Mouse (Mus musculus) lung, embryonic 14.5 days (tissue): ENCODE data around the gene Tmem171. TPM values are rescaled to one million over a fixed set of nuclear protein-coding genes. Genes with fewer than 3 reads are reported as not detected.
A peak's percentile ranks its signal among the peaks of the same experiment; 100 is the strongest.

Experiments used
- ATAC-seq: fragments of 200-750 bp; cut with Nextera tagmentation; 2 replicates; pipeline ENCODE4 v1.8.0; 2017; ENCODE audit warnings: mild to moderate bottlenecking, moderate TSS enrichment, moderate library complexity; ENCODE audit not compliant: insufficient read depth
- DNase-seq: peaks from one replicate; pipeline ENCODE4 v3.0.0-alpha.2; 2015
- H3K27ac ChIP-seq: fragments of 300-500 bp; sonication (generic); 2 replicates; pipeline ENCODE4 v1.5.1; 2014; ENCODE audit warnings: low read depth, mild to moderate bottlenecking, moderate library complexity
- H3K27me3 ChIP-seq: fragments of 300-500 bp; sonication (generic); 2 replicates; pipeline ENCODE4 v1.6.1; 2014; ENCODE audit warnings: low read length, control low read depth; ENCODE audit not compliant: insufficient read depth
- H3K36me3 ChIP-seq: fragments of 300-500 bp; sonication (generic); 2 replicates; pipeline ENCODE4 v1.6.1; 2014; ENCODE audit warnings: control low read depth; ENCODE audit not compliant: insufficient read depth
- H3K4me1 ChIP-seq: fragments of 300-500 bp; sonication (generic); 2 replicates; pipeline ENCODE4 v1.6.1; 2014; ENCODE audit warnings: antibody characterized with exemption, control low read depth; ENCODE audit not compliant: insufficient read depth
- H3K4me2 ChIP-seq: fragments of 300-500 bp; sonication (generic); 2 replicates; pipeline ENCODE4 v1.6.1; 2014; ENCODE audit warnings: mild to moderate bottlenecking
- H3K4me3 ChIP-seq: fragments of 300-500 bp; sonication (generic); 2 replicates; pipeline ENCODE4 v1.5.1; 2014; ENCODE audit warnings: low read depth, low read length
- H3K9ac ChIP-seq: fragments of 300-500 bp; sonication (generic); 2 replicates; pipeline ENCODE4 v1.6.1; 2014
- H3K9me3 ChIP-seq: fragments of 300-500 bp; sonication (generic); 2 replicates; pipeline ENCODE4 v1.6.1; 2016; ENCODE audit warnings: low read depth, low read length, control low read depth
- CTCF ChIP-seq: IDR thresholded peaks from 2 replicates; pipeline ENCODE4 v1.5.1; 2016; ENCODE audit warnings: antibody characterized with exemption, low read depth
- WGBS: fragments of 180-500 bp; shearing (Covaris S2); extraction: QIAGEN DNeasy Blood & Tissue Kit; methylation state at CpG from one replicate; pipeline ENCODE4 v1.1.7; 2014; 5-methylcytosine and 5-hydroxymethylcytosine counted together
- polyA plus RNA-seq: library from polyadenylated mRNA; unstranded; fragments of >200 nt; fragmentation: Nextera tagmentation; extraction: Ambion mirVana; gene quantifications from 2 replicates; pipeline ENCODE4 v1.2.1, GENCODE M21; 2014

Tmem171 gene
- polyA plus RNA-seq, 1 experiment from 2014 or later, result 13.9 TPM

DNA sequence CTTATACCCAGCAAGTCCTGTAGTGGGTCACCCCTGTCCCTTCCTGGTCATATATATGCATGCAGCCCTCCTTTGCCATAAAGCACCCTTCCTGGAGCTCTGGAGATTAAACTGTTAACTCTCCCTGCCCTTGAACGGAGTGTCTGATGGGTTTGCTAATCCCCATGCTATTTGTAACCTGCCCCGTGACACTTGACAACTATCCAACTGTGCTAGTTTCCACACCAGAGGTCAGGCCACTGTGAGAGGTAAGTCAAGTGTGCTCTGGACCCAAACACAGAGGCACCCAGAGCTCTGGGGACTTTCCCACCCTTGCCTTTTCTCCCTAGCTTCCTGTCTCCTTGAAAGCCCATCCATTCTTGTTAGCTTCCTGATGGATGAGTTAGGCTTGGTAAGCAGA lies 912 bp upstream of the Tmem171 start:
- H3K4me2 ChIP-seq, result peak overlapping the region; percentile 73
- peak overlapping the region; percentile 47; the same call in 1 of the 2 replicates for H3K4me3 ChIP-seq
- H3K9me3 ChIP-seq, result no peaks in the 10 kb centered on the region
- H3K4me1 ChIP-seq, result 0 out of 2 replicates have a peak, but pooled peaks cover 4% of the 10 kb centered on the region
- H3K27me3 ChIP-seq, result peaks cover 15% of the 10 kb centered on the region
- 15% methylated on average over 2 of the region's 2 CpGs for WGBS
- ATAC-seq, result no peak
- H3K27ac ChIP-seq, result peak overlapping the region; percentile 63
- DNase-seq, result no peak
- H3K36me3 ChIP-seq, result no peaks in the 10 kb centered on the region
- no peak for TF ChIP-seq CTCF
- H3K9ac ChIP-seq, result no peak overlapping the region; the same call in 1 of the 2 replicates

GRCm38 (mm10) chr13:98693316-98693715 lies 1.3 kb downstream of the Tmem171 start:
- H3K4me2 ChIP-seq, result peak overlapping the region; percentile 73
- WGBS, result 74% methylated on average over 11 of the region's 11 CpGs
- no peak for TF ChIP-seq CTCF
- no peaks in the 10 kb centered on the region for H3K9me3 ChIP-seq
- ATAC-seq (no peak), DNase-seq (no peak)
- no peaks in the 10 kb centered on the region for H3K4me1 ChIP-seq
- peaks cover 15% of the 10 kb centered on the region for H3K27me3 ChIP-seq
- H3K9ac ChIP-seq, result no peak overlapping the region
- H3K4me3 ChIP-seq, result peak overlapping the region; percentile 47
- H3K36me3 ChIP-seq, result no peaks in the 10 kb centered on the region
- 0 out of 2 replicates have a peak overlapping the region, but pooled peaks have one; percentile 10 for H3K27ac ChIP-seq

DNA sequence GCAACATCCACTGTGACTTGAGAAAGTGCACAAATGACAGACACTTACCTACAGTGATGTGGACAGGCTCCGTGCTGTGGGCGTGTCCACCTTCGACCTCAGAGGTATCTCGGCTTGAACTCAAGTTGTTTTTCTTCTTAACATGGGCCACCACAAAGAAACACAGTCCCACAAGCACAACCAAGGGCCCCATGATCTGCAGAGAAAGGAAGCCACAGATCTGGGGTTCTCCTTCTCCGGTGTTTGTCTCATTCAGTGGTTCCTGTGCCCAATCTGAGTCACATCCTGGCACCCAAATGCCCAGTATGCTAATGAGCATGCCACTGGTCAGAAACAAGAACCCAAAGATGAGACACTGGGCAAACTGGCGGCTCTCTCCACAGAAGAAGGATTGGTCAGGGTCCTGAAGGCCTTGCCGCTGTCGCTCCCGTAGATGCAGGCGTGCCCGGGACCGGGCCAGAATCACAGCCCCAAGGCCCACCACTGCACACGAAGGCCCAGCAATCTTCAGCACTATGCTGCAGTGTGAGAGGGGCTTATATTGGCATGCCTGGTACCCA lies 2.6 kb downstream of the Tmem171 start:
- no peak for DNase-seq
- WGBS, result 87% methylated on average over 13 of the region's 13 CpGs
- no peaks in the 10 kb centered on the region for H3K9me3 ChIP-seq
- TF ChIP-seq CTCF, result no peak
- H3K27ac ChIP-seq, result no peak overlapping the region
- no peaks in the 10 kb centered on the region for H3K36me3 ChIP-seq
- ATAC-seq, result no peak
- H3K27me3 ChIP-seq, result peaks cover 15% of the 10 kb centered on the region
- no peak overlapping the region for H3K4me3 ChIP-seq
- no peak overlapping the region for H3K9ac ChIP-seq
- H3K4me1 ChIP-seq, result no peaks in the 10 kb centered on the region
- peak overlapping the region; percentile 29; the same call in 1 of the 2 replicates for H3K4me2 ChIP-seq

GRCm38 (mm10) chr13:98690886-98691285 lies 3.7 kb downstream of the Tmem171 start:
- H3K4me3 ChIP-seq, result no peak overlapping the region
- WGBS, result 81% methylated on average over 11 of the region's 11 CpGs

GRCm38 (mm10) chr13:98689605-98690290 lies 4.9 kb downstream of the Tmem171 start:
- TF ChIP-seq CTCF, result no peak

More at GRCm38 (mm10) chr13:98690886-98691285, 3.7 kb downstream of the Tmem171 start:
- Histone ChIP-seq H3K36me3 (no peaks in the 10 kb centered on the region), H3K9me3 (no peaks in the 10 kb centered on the region), H3K27me3 (peaks cover 15% of the 10 kb centered on the region), H3K4me1 (no peaks in the 10 kb centered on the region), H3K27ac (peak overlapping the region; percentile 54; the same call in 1 of the 2 replicates), H3K9ac (no peak overlapping the region), H3K4me2 (peak overlapping the region; percentile 29)
- no peak for DNase-seq
- no peak for TF ChIP-seq CTCF
- no peak for ATAC-seq

DNA sequence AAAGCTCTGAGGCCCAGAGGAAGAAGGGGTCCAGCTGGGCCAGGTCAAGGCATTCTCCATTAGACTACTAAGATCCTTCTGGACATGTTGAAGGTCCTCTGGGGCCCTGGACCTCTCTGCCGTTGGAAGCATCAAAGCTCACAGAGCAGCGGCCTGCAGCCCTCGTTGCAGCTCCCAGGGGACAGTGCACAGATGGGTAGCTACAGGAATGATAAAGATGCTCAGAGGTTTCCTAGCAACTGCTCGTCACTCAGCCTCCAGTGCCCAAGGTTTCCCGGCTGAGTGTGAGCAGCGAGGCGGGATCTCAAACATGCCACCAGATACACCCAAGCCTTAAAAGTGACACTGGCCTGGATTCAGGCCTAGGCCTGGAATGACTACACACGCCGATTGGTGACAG lies 6.7 kb downstream of the Tmem171 start:
- no peak for TF ChIP-seq CTCF
- H3K9me3 ChIP-seq, result no peaks in the 10 kb centered on the region
- H3K4me2 ChIP-seq, result no peak overlapping the region
- H3K4me3 ChIP-seq, result no peak overlapping the region
- no peaks in the 10 kb centered on the region for H3K36me3 ChIP-seq
- ATAC-seq, result no peak
- WGBS, result 62% methylated on average over 9 of the region's 9 CpGs
- H3K4me1 ChIP-seq, result no peaks in the 10 kb centered on the region
- no peaks in the 10 kb centered on the region for H3K27me3 ChIP-seq
- no peak for DNase-seq
- H3K9ac ChIP-seq, result no peak overlapping the region
- H3K27ac ChIP-seq, result no peak overlapping the region

More at GRCm38 (mm10) chr13:98689605-98690290, 4.9 kb downstream of the Tmem171 start:
- Histone ChIP-seq H3K9me3 (no peaks in the 10 kb centered on the region), H3K9ac (no peak overlapping the region), H3K27ac (peak overlapping the region; percentile 54; the same call in 1 of the 2 replicates), H3K4me1 (no peaks in the 10 kb centered on the region), H3K36me3 (no peaks in the 10 kb centered on the region), H3K4me2 (peak overlapping the region; percentile 38), H3K4me3 (peak overlapping the region; percentile 8; the same call in 1 of the 2 replicates), H3K27me3 (peaks cover 7% of the 10 kb centered on the region)
- WGBS, result 32% methylated on average over 11 of the region's 11 CpGs
- DNase-seq (peak; percentile 55), ATAC-seq (peak; percentile 67)
